Mouse (Mus musculus): ENCODE measurements around the gene Rbfox1. TPM values are rescaled to one million over a fixed set of nuclear protein-coding genes. Genes with fewer than 3 reads are reported as not detected.

Rbfox1 gene
- polyA plus RNA-seq, 1 experiment from 2014 or later = 4.5 TPM

DNA sequence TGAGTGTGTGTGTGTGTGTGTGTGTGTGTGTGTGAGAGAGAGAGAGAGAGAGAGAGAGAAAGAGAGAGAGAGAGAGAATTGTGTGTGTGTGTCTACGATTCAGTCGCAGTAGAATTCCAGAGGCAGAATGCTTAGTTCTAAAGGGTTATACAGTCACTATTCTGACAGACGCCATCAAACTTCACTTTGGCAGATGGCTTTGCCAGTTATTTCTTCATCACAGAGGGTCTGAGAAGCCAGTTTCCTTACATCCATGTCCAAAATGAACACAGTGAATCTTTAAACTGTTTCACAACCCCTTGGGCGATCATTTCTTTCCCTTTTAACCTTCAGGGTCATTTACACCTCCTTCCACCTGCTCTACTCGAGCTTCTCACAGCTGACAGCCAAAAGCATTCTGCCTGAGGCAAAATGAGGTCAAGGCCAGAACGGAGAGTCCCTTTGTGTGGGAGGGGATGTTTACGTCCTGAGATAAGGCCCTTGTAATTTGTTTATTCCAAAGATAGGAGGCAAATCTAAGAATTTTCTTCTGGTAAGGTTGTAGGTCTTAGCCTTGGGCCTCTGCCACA is 1209.1 kb downstream of the Rbfox1 start:
- Histone ChIP-seq H3K4me1 (ENCODE audit: control insufficient read depth, insufficient read depth, low read length) (no peaks in the 10 kb centered on the region; the same call in 1 of the 2 replicates), H3K9ac (ENCODE audit: low read length) (no peak overlapping the region), H3K27ac (ENCODE audit: low read length) (no peak overlapping the region), H3K4me3 (replicated peaks; ENCODE audit: low read length) (no peak overlapping the region), H3K36me3 (ENCODE audit: control insufficient read depth, insufficient read depth, low read length) (no peaks in the 10 kb centered on the region), H3K27me3 (ENCODE audit: control insufficient read depth, insufficient read depth, low read length) (no peaks in the 10 kb centered on the region), H3K9me3 (replicated peaks; ENCODE audit: control insufficient read depth, low read length) (no peaks in the 10 kb centered on the region), H3K4me2 (ENCODE audit: low read depth, low read length) (no peak overlapping the region)
- WGBS = 59% methylated on average over 7 of the region's 7 CpGs
- no peak for ATAC-seq (ENCODE audit: insufficient read depth, low FRiP score)

DNA sequence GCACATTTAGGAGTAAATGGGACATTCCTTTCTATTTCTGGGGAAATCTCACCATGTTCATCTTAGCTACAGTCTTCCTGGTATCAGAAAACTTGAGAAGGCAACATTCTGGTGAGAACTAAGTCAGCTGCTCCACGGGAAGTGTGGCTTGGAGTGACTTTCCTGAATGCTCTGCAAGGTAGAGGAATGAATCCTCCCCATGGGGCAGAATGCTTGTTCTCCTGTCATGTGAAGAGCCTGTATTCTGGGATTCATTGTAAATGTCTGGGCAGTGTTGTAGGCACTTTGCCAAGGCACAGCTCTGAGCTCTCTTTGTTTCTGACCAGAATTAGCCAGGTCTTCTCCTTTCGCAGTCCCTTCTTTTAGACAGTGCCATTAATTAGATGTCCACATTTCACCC is 1211.9 kb downstream of the Rbfox1 start:
- no peak overlapping the region for H3K4me3 ChIP-seq (replicated peaks; ENCODE audit: low read length)
- H3K4me1 ChIP-seq (ENCODE audit: control insufficient read depth, insufficient read depth, low read length) = no peaks in the 10 kb centered on the region
- 75% methylated on average over 2 of the region's 2 CpGs for WGBS
- H3K27me3 ChIP-seq (ENCODE audit: control insufficient read depth, insufficient read depth, low read length) = no peaks in the 10 kb centered on the region
- no peak overlapping the region for H3K9ac ChIP-seq (ENCODE audit: low read length)
- H3K36me3 ChIP-seq (ENCODE audit: control insufficient read depth, insufficient read depth, low read length) = no peaks in the 10 kb centered on the region
- no peak overlapping the region for H3K4me2 ChIP-seq (ENCODE audit: low read depth, low read length)
- no peak for ATAC-seq (ENCODE audit: insufficient read depth, low FRiP score)
- no peak overlapping the region for H3K27ac ChIP-seq (ENCODE audit: low read length)
- H3K9me3 ChIP-seq (replicated peaks; ENCODE audit: control insufficient read depth, low read length) = no peaks in the 10 kb centered on the region

DNA sequence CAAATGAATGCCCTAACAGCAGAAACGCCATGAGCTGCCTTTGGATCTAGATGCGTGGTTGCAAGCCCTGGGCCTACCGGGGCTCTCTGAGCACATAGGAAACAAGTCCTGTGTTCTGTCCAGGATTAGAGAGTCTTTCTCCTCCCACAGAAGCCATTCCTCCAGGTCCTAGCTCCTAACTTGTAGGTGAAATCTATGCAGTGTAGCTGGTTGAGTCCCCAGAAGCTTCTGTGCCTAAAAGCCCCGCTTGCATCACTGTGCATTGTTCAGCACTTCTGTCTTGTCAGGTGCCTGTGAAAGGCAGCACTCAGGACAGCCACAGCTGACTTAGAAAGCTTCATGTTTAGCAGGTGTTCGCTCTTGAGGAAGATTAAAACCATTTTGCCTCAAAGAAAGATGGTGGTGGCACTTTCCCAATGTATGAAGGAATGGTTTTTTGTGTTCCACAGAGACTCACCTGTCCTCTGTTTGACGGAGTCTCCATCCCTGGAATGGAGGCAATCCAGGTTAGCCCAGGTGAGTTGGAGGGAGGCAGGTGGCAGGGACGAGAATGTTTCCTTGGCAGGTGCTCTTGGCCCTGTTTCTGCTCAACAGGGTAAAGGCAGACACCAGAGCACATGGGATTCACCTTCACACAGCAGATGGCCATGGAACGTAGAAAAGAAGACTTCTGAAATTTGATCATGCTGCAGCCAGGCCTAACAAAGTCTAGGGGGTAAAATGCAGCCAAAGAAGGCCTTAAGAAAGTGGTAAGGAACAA is 1213.0 kb downstream of the Rbfox1 start:
- Histone ChIP-seq H3K4me2 (ENCODE audit: low read depth, low read length) (no peak overlapping the region), H3K4me3 (replicated peaks; ENCODE audit: low read length) (no peak overlapping the region), H3K4me1 (ENCODE audit: control insufficient read depth, insufficient read depth, low read length) (no peaks in the 10 kb centered on the region), H3K36me3 (ENCODE audit: control insufficient read depth, insufficient read depth, low read length) (no peaks in the 10 kb centered on the region), H3K9me3 (replicated peaks; ENCODE audit: control insufficient read depth, low read length) (no peaks in the 10 kb centered on the region), H3K27me3 (ENCODE audit: control insufficient read depth, insufficient read depth, low read length) (no peaks in the 10 kb centered on the region), H3K9ac (ENCODE audit: low read length) (no peak overlapping the region), H3K27ac (ENCODE audit: low read length) (no peak overlapping the region)
- ATAC-seq (ENCODE audit: insufficient read depth, low FRiP score) = no peak
- 92% methylated on average over 8 of the region's 8 CpGs for WGBS

DNA sequence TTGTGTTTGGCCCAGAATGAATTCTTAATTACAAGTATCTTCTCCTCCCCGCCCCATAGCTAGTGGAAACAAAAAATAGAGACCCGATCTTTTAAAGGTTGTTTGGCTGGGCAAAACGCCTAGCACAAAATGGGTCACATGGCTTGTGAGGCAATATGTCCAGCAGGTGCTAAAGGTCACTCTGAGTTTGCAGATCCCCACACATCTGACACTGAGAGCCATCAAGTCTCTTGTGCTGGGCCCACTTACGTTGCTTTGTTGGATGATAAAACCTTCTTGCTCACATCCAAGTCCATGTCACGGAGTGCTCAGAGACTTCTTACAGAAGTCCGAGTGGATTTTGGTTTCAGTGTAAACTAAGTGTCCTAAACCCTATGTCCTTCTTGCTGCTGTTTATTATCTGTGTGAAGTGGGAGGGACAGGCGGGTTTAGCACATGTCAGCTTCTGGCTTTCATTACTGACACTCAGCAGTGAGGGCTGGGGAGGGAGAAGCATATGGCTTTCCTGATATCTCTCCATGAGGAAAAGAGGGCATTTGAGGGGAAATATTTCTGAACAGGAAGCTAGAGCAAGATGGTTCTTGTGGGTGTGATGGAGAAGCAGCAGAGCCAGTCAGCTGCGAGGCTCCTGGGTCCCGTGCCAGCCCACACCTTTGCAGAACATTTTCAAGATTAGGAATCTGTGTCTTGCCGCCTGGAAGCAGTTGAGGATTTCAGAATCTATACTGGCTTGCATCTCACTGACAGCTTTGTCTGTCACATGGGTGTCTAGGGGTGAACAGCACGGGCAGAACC is 1214.5 kb downstream of the Rbfox1 start:
- Histone ChIP-seq H3K4me3 (replicated peaks; ENCODE audit: low read length) (no peak overlapping the region), H3K4me1 (ENCODE audit: control insufficient read depth, insufficient read depth, low read length) (no peaks in the 10 kb centered on the region), H3K9me3 (replicated peaks; ENCODE audit: control insufficient read depth, low read length) (no peaks in the 10 kb centered on the region), H3K27me3 (ENCODE audit: control insufficient read depth, insufficient read depth, low read length) (no peaks in the 10 kb centered on the region), H3K36me3 (ENCODE audit: control insufficient read depth, insufficient read depth, low read length) (no peaks in the 10 kb centered on the region), H3K9ac (ENCODE audit: low read length) (no peak overlapping the region), H3K27ac (ENCODE audit: low read length) (no peak overlapping the region), H3K4me2 (ENCODE audit: low read depth, low read length) (no peak overlapping the region)
- no peak for ATAC-seq (ENCODE audit: insufficient read depth, low FRiP score)
- WGBS = 46% methylated on average over 11 of the region's 11 CpGs

DNA sequence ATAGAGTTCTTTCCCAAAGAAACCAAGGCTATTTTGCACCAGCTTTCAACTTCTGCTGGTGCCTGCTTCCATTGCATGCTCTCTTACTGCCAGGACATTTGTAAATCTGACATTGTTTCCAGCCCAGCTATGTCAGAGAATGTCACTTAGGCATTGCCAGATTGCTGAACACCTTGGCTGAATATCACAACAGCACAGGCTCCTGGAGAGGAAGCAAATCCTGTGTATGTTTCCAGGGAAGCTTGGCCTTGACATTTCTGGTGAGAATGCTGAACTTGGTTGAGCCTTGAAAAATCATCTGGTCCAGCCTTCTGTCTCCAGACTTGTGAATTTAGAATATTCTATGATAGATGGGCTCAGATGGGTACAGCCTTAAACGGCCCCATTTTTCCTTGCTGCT is 1217.3 kb downstream of the Rbfox1 start:
- Histone ChIP-seq H3K36me3 (ENCODE audit: control insufficient read depth, insufficient read depth, low read length) (no peaks in the 10 kb centered on the region), H3K9ac (ENCODE audit: low read length) (no peak overlapping the region), H3K4me2 (ENCODE audit: low read depth, low read length) (no peak overlapping the region), H3K27ac (ENCODE audit: low read length) (no peak overlapping the region), H3K4me3 (replicated peaks; ENCODE audit: low read length) (no peak overlapping the region), H3K4me1 (ENCODE audit: control insufficient read depth, insufficient read depth, low read length) (no peaks in the 10 kb centered on the region), H3K9me3 (replicated peaks; ENCODE audit: control insufficient read depth, low read length) (no peaks in the 10 kb centered on the region), H3K27me3 (ENCODE audit: control insufficient read depth, insufficient read depth, low read length) (no peaks in the 10 kb centered on the region)
- WGBS = 85% methylated on average over 1 of the region's 1 CpGs
- ATAC-seq (ENCODE audit: insufficient read depth, low FRiP score) = no peak

DNA sequence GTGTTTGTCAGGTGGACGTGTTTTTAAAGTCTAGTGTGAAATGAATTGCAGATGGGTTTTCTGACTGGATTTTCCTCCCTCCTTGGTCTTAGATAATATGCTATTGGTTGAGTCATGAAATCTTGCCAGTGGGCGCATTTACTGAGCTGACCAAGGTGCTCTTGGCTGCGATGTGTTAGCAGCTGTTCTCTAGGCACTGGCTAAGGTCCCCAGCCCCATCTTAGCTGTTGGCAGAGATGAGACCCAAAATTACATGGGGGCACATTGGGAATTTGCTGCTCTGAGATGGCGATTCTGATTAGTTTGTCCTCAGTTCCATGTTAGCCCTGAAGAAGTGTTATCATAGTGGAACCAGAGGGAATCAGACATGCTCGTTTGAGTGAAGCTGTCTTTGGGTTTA is 1218.1 kb downstream of the Rbfox1 start:
- Histone ChIP-seq H3K27ac (ENCODE audit: low read length) (no peak overlapping the region), H3K9ac (ENCODE audit: low read length) (no peak overlapping the region), H3K27me3 (ENCODE audit: control insufficient read depth, insufficient read depth, low read length) (no peaks in the 10 kb centered on the region), H3K4me2 (ENCODE audit: low read depth, low read length) (no peak overlapping the region), H3K36me3 (ENCODE audit: control insufficient read depth, insufficient read depth, low read length) (no peaks in the 10 kb centered on the region), H3K4me3 (replicated peaks; ENCODE audit: low read length) (no peak overlapping the region), H3K4me1 (ENCODE audit: control insufficient read depth, insufficient read depth, low read length) (no peaks in the 10 kb centered on the region), H3K9me3 (replicated peaks; ENCODE audit: control insufficient read depth, low read length) (no peaks in the 10 kb centered on the region)
- 77% methylated on average over 5 of the region's 5 CpGs for WGBS
- no peak for ATAC-seq (ENCODE audit: insufficient read depth, low FRiP score)

DNA sequence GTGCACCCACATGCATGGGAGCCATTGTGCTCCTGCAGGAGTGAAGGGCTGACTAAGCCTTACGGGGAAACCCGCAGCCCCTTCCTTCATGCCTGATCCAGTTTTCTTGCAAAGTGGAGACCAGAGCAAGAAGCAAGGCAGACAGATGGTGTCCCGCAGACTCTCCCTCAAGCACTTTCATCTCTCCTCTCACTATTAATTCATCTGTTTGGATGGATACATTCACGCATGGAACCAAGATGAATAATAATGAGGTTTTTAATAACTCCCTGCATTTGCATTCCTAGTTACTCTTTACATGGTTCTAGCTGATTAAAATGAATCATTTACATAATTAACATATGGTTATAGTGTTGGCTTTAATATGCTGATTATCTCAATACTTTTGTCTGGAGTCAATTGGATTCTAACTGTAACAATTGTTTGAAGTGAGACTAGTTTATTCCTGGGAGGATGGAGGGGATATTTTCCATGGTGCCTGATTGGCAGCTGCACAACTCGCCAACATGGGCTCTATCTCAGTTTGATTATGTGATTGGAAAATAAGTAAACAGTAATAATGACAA is 1221.4 kb downstream of the Rbfox1 start:
- no peak overlapping the region for H3K4me2 ChIP-seq (ENCODE audit: low read depth, low read length)

DNA sequence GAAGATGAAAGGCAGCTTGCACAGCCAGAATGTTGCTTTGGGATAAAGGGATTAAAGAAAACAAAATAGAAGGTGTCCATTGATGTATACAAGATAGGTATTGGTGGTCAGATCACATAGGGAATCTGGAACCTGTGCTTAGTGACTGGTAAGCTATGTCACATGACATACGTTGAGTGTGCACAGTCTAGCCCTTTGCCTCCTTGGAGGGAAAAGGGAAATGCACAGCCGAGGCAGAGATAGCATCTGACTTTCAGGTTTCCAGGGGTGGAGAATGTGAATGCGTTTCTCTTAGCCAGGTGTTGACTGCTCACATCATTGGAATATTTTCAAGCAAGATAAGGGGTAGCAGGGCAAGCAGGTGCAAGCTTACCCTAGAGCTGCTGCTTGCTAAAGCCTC is 1230.8 kb downstream of the Rbfox1 start:
- Histone ChIP-seq H3K9me3 (replicated peaks; ENCODE audit: control insufficient read depth, low read length) (no peaks in the 10 kb centered on the region), H3K4me1 (ENCODE audit: control insufficient read depth, insufficient read depth, low read length) (no peaks in the 10 kb centered on the region), H3K9ac (ENCODE audit: low read length) (no peak overlapping the region), H3K36me3 (ENCODE audit: control insufficient read depth, insufficient read depth, low read length) (no peaks in the 10 kb centered on the region), H3K27me3 (ENCODE audit: control insufficient read depth, insufficient read depth, low read length) (no peaks in the 10 kb centered on the region), H3K4me2 (ENCODE audit: low read depth, low read length) (no peak overlapping the region), H3K27ac (ENCODE audit: low read length) (no peak overlapping the region), H3K4me3 (replicated peaks; ENCODE audit: low read length) (no peak overlapping the region)
- 57% methylated on average over 3 of the region's 3 CpGs for WGBS
- no peak for ATAC-seq (ENCODE audit: insufficient read depth, low FRiP score)

More for the DNA sequence above, 1221.4 kb downstream of the Rbfox1 start:
- ATAC-seq (ENCODE audit: insufficient read depth, low FRiP score) = no peak
- H3K4me3 ChIP-seq (replicated peaks; ENCODE audit: low read length) = no peak overlapping the region
- WGBS = 83% methylated on average over 5 of the region's 5 CpGs
- H3K9ac ChIP-seq (ENCODE audit: low read length) = no peak overlapping the region
- no peak overlapping the region for H3K27ac ChIP-seq (ENCODE audit: low read length)
- no peaks in the 10 kb centered on the region for H3K9me3 ChIP-seq (replicated peaks; ENCODE audit: control insufficient read depth, low read length)
- no peaks in the 10 kb centered on the region for H3K36me3 ChIP-seq (ENCODE audit: control insufficient read depth, insufficient read depth, low read length)
- no peaks in the 10 kb centered on the region for H3K4me1 ChIP-seq (ENCODE audit: control insufficient read depth, insufficient read depth, low read length)
- no peaks in the 10 kb centered on the region for H3K27me3 ChIP-seq (ENCODE audit: control insufficient read depth, insufficient read depth, low read length)

DNA sequence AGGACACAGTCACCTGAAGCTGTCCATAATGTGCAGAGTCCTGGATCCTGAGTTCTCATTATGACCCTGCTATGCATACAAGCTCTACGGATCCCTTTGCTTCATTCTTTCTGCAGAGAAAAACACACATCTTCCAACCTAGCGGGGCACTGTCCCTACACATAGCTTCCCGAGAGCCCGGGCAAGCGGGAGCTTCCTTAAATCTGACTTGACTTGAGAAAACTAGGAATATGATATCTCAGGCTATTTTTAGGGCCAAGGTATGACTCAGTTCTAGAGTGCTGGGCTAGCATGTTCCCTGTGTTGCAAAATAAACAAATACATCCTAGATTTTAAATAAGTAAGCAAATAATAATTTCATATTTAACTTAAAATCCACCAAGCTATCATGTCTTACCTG is 1244.4 kb downstream of the Rbfox1 start:
- Histone ChIP-seq H3K4me2 (ENCODE audit: low read depth, low read length) (no peak overlapping the region), H3K27me3 (ENCODE audit: control insufficient read depth, insufficient read depth, low read length) (no peaks in the 10 kb centered on the region), H3K36me3 (ENCODE audit: control insufficient read depth, insufficient read depth, low read length) (no peaks in the 10 kb centered on the region), H3K4me3 (replicated peaks; ENCODE audit: low read length) (no peak overlapping the region), H3K9me3 (replicated peaks; ENCODE audit: control insufficient read depth, low read length) (no peaks in the 10 kb centered on the region), H3K9ac (ENCODE audit: low read length) (no peak overlapping the region), H3K4me1 (ENCODE audit: control insufficient read depth, insufficient read depth, low read length) (no peaks in the 10 kb centered on the region), H3K27ac (ENCODE audit: low read length) (no peak overlapping the region)
- WGBS = 85% methylated on average over 5 of the region's 5 CpGs
- no peak for ATAC-seq (ENCODE audit: insufficient read depth, low FRiP score)

Data from stomach, embryonic 16.5 days (tissue).